Mouse (Mus musculus) erythroid progenitor cell, adult 5-6 weeks (primary cell): ENCODE data around the gene Mettl24. TPM values are rescaled to one million over a fixed set of nuclear protein-coding genes. Genes with fewer than 3 reads are reported as not detected.
"Not testable (repeated sequence)": the region's sequence is repeated elsewhere in the genome, so short reads cannot be mapped to it uniquely, and the experiment has no call there.

ENCODE experiments used
- ATAC-seq: replicated peaks from 2 replicates; pipeline ENCODE4 v1.8.0; 2016; ENCODE audit warnings: moderate number of reproducible peaks, mild to moderate bottlenecking, moderate TSS enrichment, inconsistent platforms; ENCODE audit not compliant: poor library complexity, low FRiP score, severe bottlenecking
- total RNA-seq, 2 experiments: library from RNA; stranded (forward) in 1 of 2; stranded (reverse) in 1 of 2; fragments of 150-400 nt in 1 of 2; fragments of 186-747, 209-891 nt in 1 of 2; gene quantifications; 2 replicates each; pipeline versions ENCODE4 v1.2.3 to v1.2.4; 2015 to 2017; ENCODE audit warnings: low replicate concordance in 2 of 2

Mettl24 gene
- total RNA-seq, 2 experiments from 2014 or later, result not detected

- no peak for ATAC-seq
Observed at GRCm38 (mm10) chr10:40777171-40777570, 94.1 kb downstream of the Mettl24 start.

GRCm38 (mm10) chr10:40778472-40778871 is 95.4 kb downstream of the Mettl24 start:
- no peak for ATAC-seq

DNA sequence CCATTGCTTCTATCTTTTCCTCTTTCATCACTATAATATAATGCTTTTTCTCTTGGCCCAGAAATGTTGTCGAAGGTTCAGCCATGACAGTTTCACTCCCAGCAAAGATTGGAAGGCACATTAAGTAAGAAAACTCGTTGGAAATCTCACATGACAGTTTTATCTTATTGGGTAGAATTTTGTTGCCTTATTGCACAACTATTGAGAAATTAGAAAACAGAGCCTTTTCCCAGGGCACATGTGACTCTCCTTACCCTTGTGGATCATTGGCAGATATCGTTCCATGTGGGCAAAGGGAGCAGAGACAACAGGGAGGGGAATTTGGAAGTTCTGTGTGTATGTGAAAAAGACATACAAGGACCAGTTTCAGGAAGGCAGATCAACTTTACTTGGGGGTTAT is 107.3 kb downstream of the Mettl24 start:
- no peak for ATAC-seq

- no peak for ATAC-seq
Observed at GRCm38 (mm10) chr10:40792115-40792514, 109.0 kb downstream of the Mettl24 start.

GRCm38 (mm10) chr10:40805221-40805620 is 122.1 kb downstream of the Mettl24 start:
- ATAC-seq, result no peak

- no peak for ATAC-seq
Observed at GRCm38 (mm10) chr10:40806221-40806620, 123.1 kb downstream of the Mettl24 start.

GRCm38 (mm10) chr10:40809411-40809910 is 126.4 kb downstream of the Mettl24 start:
- not testable (repeated sequence) for ATAC-seq

GRCm38 (mm10) chr10:40813627-40814026 is 130.5 kb downstream of the Mettl24 start:
- no peak for ATAC-seq

DNA sequence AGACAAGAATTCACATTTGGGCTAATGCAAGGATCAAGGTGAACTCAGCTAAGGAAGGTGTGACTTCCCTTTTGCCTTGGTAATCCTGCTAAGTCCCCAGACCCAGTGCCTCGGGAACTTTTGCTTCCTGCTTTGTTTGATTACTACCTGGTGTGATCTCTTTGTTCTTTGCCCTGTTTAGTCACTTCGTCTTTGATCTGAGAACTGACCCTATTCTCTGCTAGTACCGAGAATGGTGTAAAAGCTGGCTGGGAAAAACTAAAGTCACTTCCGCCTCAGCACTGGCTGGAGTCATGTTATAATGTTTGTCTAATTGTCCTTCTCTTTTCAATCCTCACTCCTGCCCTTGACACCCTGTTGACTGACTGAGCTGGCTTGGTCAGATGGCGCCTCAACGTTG is 133.4 kb downstream of the Mettl24 start:
- ATAC-seq, result no peak

DNA sequence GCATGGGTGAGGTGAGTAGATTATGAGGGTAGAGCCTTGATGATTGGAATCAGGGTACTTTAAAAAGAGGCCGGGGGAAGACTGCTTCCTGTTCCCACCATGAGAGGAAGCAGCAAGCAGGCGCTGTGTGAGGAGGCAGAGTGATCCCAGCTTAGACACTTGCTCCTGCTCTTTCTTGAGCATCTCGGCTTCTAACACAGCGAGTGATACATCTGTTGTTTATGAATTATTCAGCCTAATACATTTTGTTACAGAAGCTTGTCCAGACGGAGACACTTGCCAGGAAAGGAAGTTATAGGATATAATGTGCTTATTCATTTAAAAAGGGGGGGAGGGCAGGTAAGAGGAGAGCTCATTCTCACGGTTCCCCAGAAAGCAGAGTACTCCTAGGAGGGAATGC is 142.9 kb downstream of the Mettl24 start:
- ATAC-seq, result no peak

GRCm38 (mm10) chr10:40827706-40828105 is 144.6 kb downstream of the Mettl24 start:
- no peak for ATAC-seq

GRCm38 (mm10) chr10:40830312-40830711 is 147.2 kb downstream of the Mettl24 start:
- ATAC-seq, result no peak

DNA sequence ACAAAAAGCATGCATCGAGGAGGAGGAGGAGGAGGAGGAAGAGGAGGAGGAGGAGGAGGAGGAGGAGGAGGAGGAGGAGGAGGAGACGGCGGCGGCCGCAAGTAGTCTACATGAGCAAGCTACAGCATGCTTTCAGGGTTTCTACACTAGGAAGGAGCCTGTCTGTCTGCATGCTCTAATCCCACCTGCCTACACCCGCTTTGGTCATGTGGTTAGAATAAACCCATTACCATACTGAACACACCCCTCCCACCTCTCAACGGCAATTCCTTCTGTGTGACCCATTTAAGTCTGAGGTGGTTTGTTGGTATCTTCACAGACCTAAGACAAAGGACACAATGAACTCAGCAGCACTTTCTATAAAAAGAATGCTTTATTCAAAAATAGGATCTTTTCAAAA is 148.2 kb downstream of the Mettl24 start:
- ATAC-seq, result no peak

DNA sequence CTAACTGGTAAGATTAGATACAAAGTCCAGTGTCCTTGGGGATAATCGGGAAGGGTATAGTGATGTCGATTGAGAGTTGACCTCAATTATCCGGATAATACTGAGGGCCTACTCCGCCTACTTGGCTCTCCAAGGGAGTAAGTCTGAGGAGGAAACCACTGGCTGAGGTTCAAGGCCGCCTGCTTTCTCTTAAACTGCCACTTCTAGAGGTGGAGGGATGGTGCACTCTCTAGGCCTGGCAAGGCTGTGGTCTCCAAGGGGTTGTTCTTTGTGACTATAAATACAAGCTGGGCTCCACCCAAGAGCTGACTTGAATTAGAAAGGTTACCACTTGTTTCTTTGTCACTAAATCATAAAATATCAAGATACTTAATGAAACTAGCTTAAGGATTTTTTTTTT is 157.0 kb downstream of the Mettl24 start:
- no peak for ATAC-seq

- ATAC-seq, result no peak
Observed at GRCm38 (mm10) chr10:40843841-40844240, 160.8 kb downstream of the Mettl24 start.

DNA sequence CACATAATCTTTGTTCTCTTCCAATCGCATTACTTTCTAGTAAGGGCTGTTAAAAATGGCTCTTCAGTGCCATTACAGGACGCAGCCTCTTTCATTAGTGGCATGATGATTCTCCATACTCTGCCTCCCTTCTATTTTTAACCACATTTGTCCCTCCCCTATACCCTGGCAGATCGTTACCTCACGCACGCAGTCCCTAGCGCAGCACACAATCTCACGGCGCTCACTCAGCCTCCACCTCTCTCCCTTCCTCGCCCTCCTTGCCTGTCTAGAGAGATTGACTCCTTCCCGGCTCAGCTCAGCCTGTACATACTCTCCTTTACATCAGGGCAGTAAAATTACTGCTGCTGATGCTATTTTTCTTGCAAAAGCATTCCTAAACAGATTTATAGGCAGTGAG is 161.5 kb downstream of the Mettl24 start:
- ATAC-seq, result no peak

- no peak for ATAC-seq
Observed at GRCm38 (mm10) chr10:40845626-40846025, 162.5 kb downstream of the Mettl24 start.

- ATAC-seq, result no peak
Observed at GRCm38 (mm10) chr10:40847176-40847874, 164.2 kb downstream of the Mettl24 start.

GRCm38 (mm10) chr10:40850644-40851043 is 167.6 kb downstream of the Mettl24 start:
- no peak for ATAC-seq

GRCm38 (mm10) chr10:40851138-40851537 is 168.1 kb downstream of the Mettl24 start:
- ATAC-seq, result no peak

DNA sequence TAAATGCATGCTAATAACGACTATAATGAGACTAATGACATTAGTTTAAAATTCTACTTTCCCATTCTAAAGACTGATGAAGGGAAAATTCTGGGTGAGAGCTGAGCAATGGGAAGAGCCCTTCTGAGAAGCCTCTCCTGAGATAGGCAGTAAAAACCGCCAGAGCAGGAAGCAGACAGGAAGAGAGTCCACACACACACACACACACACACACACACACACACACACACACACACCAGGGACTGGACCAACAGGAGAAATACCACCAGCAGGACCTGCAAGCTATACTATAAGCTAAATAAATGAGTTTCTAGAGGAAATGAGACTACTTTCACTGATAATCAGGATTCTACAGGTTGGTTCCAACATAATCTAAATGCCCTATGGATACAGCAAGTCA is 172.5 kb downstream of the Mettl24 start:
- no peak for ATAC-seq

GRCm38 (mm10) chr10:40856703-40857102 is 173.6 kb downstream of the Mettl24 start:
- ATAC-seq, result no peak
